Mouse (Mus musculus): ENCODE measurements around the gene Plcg1.
A peak's percentile ranks its signal among the peaks of the same experiment; 100 is the strongest.

The Plcg1 gene

GRCm38 (mm10) chr2:160771325-160772276, 40.5 kb downstream of the Plcg1 start:
- DNase-seq: no peak

GRCm38 (mm10) chr2:160778034-160778433, 46.9 kb downstream of the Plcg1 start:
- DNase-seq: no peak

- no peak for DNase-seq
These were observed 49.2 kb downstream of the Plcg1 start for GRCm38 (mm10) chr2:160780154-160780833.

- DNase-seq: no peak
These were observed 49.7 kb downstream of the Plcg1 start for GRCm38 (mm10) chr2:160780834-160781219.

- DNase-seq: no peak
These were observed 55.2 kb downstream of the Plcg1 start for GRCm38 (mm10) chr2:160786333-160786732.

GRCm38 (mm10) chr2:160789046-160789445, 57.9 kb downstream of the Plcg1 start:
- DNase-seq: no peak

- DNase-seq: no peak
These were observed 58.6 kb downstream of the Plcg1 start for GRCm38 (mm10) chr2:160789741-160790140.

- no peak for DNase-seq
These were observed 62.0 kb downstream of the Plcg1 start for GRCm38 (mm10) chr2:160793117-160793516.

GRCm38 (mm10) chr2:160796973-160797372, 65.9 kb downstream of the Plcg1 start:
- no peak for DNase-seq

- no peak for DNase-seq
These were observed 67.1 kb downstream of the Plcg1 start for GRCm38 (mm10) chr2:160798206-160798605.

GRCm38 (mm10) chr2:160800967-160801366, 69.9 kb downstream of the Plcg1 start:
- no peak for DNase-seq

- no peak for DNase-seq
These were observed 71.2 kb downstream of the Plcg1 start for GRCm38 (mm10) chr2:160802326-160802725.

- DNase-seq: peak; percentile 11
These were observed 73.9 kb downstream of the Plcg1 start for GRCm38 (mm10) chr2:160804794-160805527.

GRCm38 (mm10) chr2:160806091-160806521, 75.0 kb downstream of the Plcg1 start:
- no peak for DNase-seq

GRCm38 (mm10) chr2:160810376-160810775, 79.3 kb downstream of the Plcg1 start:
- DNase-seq: no peak

- no peak for DNase-seq
These were observed 79.7 kb downstream of the Plcg1 start for GRCm38 (mm10) chr2:160810802-160811201.

Measured in embryo, embryonic 11 days (tissue).